Mouse (Mus musculus): ENCODE results near the gene Slc34a3.
"Not testable (repeated sequence)": the region's sequence is repeated elsewhere in the genome, so short reads cannot be mapped to it uniquely, and the experiment has no call there.

The Slc34a3 gene

DNA sequence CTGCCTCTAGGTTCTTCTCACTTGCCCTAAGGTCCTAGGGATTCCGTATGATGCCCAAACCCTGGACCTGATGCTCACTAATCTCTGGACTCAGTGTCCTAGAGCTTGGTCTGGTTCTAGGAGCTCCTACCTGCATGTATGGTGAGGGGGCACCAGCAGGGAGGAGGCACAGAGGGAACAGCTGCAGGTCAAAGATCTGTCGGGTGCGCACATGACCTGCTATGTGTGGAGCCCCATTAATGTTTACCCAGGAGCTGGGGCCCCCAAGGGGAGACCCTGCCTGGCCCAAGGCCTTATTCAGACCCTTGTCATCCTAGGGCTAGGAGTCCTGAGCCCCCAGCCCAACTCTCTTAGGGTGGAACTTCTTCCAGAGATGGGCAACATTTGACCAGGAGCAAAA is at the start of gene Slc34a3:
Gene Slc34a3, minus strand, starts transcription at position 315 of the 400 bp plus-strand sequence.
- no peak for ATAC-seq (ENCODE audit: insufficient number of reproducible peaks, low FRiP score, low TSS enrichment)

DNA sequence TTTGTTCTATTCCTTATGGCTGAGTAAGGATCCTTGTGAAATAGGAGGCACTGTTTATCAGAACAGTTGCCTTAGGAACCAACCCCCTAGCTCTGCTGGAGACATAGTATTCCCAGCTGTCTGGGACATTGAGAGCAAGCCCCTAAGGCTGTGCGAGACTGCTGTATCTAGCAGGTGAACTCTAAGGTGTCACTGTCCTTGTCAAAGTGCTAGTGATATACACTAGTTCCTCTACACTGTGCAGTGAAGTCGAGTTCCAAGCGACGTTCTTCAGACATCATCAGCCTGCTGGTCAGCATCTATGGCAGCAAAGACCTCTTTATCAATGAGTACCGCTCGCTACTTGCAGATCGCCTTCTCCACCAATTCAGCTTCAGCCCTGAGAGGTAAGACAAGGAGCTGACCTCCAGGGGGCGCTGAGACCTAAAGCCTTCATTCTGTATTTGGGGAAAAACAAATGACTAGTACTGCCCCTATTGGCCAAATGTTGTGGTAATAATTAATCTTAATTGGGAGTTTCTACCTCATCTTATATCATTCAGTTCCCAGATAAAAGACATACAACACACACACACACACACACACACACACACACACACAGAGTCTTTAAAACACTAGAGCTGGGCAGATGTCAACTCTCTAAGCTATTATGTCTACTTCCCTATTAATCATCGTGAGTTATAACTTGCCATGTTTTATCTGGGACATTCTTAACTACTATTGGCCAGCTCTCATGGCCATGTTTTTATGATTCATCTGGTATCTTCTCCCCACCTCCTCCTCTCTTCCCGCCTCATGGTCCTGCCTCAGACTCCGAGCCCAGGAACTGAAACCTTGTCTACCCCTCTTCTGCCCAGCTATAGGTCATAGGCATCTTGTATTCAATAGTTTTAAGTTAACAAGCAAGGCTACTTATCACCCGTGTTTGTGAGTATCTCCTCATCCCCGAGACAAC is 45.0 kb upstream of the Slc34a3 start:
- 0 out of 2 replicates have a peak, but pooled peaks have one; percentile 61 for ATAC-seq (ENCODE audit: insufficient number of reproducible peaks, low FRiP score, low TSS enrichment)

DNA sequence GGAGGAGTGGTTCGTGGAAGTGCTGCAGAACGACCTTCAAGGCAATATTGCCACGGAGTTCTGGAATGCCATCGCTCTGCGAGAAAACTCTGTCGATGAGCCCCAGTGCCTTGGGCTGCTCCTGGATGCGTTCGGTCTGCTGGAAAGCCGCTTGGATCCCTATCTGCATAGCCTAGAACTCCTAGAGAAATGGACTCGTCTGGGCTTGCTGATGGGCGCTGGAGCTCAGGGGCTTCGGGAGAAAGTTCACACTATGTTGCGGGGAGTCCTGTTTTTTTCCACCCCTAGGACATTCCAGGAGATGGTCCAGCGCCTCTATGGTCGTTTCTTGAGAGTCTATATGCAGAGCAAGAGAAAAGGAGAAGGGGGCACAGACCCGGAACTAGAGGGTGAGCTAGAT is 38.8 kb upstream of the Slc34a3 start:
- no peak for ATAC-seq (ENCODE audit: insufficient number of reproducible peaks, low FRiP score, low TSS enrichment)

DNA sequence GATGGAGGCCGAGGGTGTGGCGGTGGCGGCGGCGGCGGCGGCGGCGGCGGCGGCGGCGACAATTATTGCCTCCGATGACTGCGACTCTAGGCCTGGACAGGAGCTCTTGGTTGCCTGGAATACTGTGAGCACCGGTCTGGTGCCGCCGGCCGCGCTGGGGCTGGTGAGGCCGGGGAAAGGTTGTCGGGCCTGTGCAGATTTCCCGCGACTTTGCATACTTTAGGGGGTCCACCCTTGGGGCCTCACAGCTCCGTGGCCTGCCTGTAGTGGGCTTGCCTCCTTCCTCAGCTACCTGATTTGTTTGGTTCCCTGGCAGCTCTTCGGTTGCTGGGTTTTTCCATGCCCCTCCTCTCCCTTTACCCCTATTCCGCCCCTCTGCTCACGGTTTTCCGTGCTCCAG is 38.4 kb upstream of the Slc34a3 start:
- peak; percentile 19; the same call in 1 of the 2 replicates for ATAC-seq (ENCODE audit: insufficient number of reproducible peaks, low FRiP score, low TSS enrichment)

DNA sequence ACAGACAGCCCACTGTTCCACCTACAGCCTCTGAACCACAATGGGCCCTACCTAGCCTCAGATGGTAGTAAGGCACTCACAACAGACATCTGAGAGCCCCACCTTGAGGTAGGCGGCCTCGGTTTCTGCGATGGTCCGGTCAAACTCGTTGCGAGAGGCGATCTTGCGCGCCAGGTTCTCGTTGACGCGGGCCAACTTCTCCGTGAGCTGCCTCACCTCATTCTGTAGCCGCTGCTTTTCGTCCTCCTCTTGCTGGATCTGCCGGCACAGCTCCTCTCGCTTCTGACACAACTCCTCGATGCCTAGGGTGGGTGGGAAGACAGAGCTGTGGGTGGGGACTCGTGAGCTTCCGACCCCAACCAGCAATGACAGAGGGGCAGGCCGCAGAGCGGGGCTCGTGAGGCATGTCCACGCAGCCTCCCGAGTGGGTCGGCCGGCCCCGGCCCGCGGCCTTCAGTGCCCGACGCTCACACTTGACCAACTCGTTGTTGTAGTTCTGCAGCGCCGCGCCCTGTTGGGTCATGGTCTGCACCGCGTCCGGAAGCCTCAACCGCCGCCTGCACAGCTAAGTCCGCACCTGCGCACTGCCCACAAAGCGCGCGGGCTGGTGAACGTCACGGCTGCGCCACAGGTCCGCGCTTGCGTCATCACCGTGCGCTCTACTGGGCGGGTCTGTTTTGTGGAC is 37.8 kb upstream of the Slc34a3 start, which contains the start of the genes Ssna1 and Anapc2:
Gene Ssna1, minus strand, starts transcription at position 612 of the 685 bp plus-strand sequence.
Gene Anapc2, plus strand, starts transcription at position 652 of the 685 bp plus-strand sequence.
- peak; percentile 75 for ATAC-seq (ENCODE audit: insufficient number of reproducible peaks, low FRiP score, low TSS enrichment)

DNA sequence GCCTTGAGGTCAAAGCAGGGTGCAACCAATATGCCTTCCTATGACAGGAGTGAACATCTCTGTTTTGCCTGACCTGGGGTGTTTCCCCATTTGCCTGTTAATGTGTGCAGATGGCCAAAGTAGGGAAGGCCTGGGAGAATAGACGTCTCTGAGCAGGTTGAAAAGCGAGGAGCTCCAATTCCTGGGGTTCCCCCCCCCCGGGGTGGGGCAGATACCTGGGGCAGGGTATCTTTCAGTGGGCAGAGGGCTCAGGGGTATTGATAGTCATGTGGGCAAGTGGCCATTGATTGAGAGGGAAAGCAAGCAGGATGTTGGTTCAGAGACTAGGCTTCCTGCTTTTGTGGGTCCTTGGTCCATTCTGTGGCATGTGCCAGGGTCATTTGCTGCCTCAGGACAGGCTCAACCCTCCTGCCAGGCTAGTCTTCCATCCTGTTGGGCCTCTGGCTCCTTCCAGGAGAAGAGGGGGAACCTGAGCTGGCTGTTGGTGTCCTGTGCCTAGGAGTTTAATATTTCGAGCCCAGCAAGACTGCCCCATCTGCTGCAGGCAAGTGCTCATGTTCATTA is 33.7 kb upstream of the Slc34a3 start:
- ATAC-seq (ENCODE audit: insufficient number of reproducible peaks, low FRiP score, low TSS enrichment), result no peak

DNA sequence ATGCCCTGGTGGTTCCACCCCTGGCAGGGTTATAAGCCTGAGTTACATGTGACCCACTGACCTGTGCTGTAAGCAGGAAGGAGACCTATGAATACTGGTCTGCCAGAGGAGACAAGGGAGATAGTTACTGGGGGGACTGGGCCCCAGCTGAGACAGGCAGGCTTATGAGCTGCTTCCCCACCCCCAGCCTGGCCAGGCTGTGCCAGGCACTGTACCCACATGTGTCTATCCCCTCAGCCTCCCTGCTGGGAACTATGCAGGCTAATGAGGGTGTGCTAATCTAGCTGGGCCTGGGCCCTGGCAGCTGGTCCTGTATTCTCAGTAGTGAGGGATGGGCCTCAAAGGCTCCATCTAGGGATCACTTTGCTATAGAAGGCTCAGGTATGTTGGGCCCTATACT is 33.1 kb upstream of the Slc34a3 start:
- no peak for ATAC-seq (ENCODE audit: insufficient number of reproducible peaks, low FRiP score, low TSS enrichment)

DNA sequence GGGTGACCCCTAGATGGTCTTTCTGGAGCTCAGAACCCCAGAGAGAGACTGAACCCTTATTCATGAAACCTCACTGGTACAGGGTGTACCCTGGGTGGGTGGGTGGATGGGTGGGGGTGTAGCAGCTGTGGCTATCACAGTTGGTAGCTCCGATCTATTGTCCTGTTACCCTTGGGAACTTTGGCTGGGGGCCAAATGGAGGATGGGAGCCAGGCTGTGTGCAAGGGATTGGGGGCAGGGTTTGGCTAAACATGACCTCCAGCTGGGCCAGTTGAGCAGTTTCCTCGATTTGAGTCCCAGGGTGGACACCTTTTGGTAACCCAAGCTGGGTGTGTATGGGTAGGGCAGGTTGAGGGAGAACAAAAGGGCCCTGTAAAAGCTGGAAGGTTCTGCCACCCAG is 32.6 kb upstream of the Slc34a3 start:
- no peak for ATAC-seq (ENCODE audit: insufficient number of reproducible peaks, low FRiP score, low TSS enrichment)

DNA sequence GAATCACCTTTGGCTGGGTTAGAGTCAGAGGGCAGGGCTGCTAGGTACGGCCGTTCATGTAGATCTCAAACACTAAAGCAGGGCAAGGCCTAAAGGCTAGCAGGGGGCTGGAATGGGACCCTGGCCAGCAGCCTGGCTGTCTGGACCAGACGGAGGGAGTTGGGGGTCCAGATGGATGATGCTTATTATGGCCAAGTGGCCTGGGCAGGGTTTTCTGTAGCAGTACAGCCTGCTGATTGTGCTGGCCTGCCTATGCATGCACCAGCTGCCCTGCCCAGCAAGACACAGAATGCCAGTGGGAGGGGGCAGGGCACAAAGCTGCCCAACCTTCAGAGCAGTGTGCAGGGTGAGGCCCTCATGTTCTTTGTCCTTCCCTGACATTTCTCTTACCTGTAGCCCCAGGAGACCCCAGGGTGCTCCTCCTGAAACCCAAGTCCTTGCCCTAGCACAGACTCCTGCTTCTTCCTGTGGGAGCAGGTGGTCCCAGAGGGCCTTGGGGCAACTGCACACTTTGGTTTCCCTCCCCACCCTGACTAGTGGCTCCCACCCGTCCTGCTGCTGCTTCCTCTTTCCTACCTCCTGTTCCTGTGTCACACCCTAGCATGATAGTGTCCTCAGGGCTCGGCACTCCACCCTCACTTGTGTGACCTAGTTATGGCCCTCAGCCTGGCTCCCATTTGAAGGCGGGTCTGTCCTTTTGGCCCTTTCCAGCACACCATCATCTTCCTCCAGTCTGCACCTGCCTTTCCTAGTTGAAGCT is 31.9 kb upstream of the Slc34a3 start:
- peak; percentile 65 for ATAC-seq (ENCODE audit: insufficient number of reproducible peaks, low FRiP score, low TSS enrichment)

DNA sequence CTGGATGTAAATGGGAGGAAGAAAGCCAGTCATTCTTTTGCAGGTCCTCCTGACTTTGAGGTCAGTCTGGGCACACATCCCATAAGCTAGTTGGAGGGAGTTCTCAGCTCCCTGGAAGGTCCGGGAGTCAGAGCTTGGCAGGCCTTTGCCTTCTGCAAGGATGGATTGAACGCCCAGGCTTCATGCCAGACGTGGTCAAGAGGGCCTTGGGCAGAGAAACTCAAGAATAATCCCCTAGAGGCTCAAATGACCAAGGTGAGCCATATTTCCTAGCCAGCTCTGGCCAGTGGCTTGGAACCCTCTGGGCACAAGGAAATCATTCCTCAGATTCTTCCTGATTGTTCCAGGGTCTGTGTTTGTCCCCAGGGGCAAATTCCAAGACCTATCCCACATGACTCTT is 30.7 kb upstream of the Slc34a3 start:
- no peak for ATAC-seq (ENCODE audit: insufficient number of reproducible peaks, low FRiP score, low TSS enrichment)

DNA sequence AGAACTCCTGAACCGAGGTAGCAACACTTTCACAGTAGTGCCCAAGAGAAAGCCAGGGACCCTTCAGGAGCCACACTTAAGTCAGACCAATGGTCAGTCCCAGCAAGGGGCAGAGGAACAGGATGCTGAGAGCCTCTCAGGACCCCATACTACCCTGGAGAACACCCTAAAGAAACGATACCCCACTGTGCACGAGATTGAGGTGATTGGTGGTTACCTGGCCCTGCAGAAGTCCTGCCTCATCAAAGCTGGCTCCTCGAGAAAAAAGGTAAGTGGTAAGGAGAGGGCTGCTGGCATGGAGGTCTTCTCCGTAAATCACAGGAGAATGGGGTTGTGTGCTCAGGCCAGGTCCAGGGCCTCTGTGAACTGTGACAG is 30.1 kb upstream of the Slc34a3 start:
- ATAC-seq (ENCODE audit: insufficient number of reproducible peaks, low FRiP score, low TSS enrichment), result no peak

DNA sequence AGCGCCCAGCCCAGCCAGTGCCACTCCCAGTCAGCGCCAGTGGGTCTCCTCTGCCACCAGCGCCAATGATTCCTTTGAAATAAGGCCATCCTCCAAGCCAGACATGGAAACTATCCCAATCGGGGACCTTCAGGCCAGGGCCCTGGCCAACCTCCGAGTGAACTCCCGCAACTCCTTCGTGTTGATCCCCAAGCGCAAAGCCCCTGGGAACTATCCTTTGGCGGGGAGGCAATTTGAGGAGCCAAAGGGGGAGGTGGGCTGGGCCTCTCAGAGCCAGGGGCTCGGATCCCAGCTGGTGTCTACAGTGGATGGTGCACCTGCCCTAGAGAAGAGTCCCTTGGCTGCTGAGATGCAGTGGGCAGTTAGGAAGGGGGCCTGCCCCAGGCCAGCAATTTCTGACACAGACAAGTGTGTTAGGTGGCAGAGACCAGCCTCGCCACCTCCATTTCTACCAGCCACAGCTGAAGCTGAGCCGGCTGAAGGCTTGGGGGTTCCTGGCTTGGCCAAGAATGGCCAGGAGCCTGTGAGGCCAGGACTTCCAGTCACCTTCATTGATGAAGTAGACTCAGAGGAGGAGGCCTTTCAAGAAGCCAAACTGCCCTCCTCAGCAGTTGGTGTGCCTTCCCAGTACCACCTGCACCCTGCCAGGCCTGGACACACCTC is 29.6 kb upstream of the Slc34a3 start:
- no peak for ATAC-seq (ENCODE audit: insufficient number of reproducible peaks, low FRiP score, low TSS enrichment)

DNA sequence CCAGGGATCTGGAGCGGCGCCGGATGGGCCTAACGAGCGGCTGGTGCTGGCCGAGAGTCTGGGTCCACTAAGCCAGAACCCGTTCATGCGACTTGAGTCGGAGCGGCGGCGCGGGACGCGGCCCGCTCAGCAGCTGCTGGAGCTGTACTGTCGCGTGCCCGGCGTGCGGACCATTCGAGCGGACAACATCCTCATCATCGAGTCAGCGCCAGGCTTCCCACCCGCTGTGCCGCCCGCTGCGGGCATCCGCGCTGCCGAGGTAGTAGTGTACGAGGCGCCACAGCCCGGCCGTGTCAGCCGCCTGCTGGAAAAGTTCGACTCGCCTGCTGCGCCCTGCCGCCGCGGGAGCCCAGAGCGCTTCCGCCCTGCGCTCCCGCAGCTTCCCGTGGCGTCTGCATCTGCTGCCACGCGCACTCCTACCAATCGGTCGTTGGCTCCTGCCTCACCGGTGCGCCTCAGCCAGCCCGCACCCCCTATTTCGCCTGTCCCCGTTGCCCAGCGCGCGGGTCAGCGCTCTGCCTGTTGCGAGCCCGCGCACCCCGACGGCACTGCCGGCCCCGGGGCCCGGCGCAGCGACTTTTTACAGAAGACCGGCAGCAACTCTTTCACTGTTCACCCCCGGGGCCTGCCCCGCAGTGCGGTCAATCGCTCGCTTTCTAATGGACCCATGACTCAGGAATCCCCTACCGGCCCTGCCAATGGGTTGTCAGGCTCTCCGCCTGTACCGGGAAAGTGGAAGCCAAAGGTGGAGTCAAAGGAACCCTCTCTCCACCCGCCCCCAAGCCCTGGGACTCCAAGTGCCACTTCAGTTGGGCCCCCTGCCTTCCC is 28.8 kb upstream of the Slc34a3 start:
- no peak for ATAC-seq (ENCODE audit: insufficient number of reproducible peaks, low FRiP score, low TSS enrichment)

DNA sequence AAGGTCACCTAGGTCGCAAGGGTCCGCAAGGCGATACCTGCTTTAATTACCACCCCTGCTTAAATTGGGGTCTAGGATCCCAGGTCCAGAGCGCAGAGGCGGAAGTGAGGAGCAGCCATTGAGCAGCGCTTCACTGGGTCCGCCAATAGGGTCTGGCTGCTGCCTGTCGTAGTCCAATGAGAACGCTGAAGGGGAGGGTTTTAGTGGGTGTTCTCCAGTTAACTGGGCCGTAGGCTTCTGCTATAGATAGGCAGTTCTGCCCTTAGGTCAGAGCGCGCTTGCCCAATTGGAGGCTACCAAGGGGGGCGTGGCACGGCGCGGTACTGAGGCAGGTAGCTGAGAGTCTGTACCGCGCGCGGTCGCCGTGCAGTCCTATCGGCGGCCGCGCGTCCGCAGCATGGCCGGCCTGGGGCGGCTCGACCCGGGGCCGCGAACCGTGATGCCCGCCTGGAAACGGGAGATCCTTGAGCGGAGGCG is 28.2 kb upstream of the Slc34a3 start, which contains the start of gene Tprn:
Gene Tprn, plus strand, starts transcription at position 328 of the 477 bp plus-strand sequence.
- ATAC-seq (ENCODE audit: insufficient number of reproducible peaks, low FRiP score, low TSS enrichment), result peak; percentile 88

DNA sequence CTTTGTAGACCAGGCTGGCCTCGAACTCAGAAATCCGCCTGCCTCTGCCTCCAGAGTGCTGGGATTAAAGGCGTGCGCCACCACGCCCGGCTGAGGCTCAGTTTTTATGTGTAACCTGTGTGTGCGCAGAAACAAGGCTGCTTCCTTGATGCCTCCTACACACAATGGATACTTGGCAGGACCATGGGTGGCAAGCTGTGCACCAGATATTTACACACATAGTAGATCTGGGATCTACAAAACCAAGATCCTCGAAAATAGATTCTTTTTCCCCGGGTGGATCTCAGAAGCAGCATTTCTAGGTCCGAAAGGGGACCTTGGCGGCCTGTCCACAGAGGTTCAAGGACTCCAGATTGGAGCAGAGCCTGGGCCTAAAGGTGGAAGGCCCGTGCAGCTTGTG is 27.7 kb upstream of the Slc34a3 start:
- ATAC-seq (ENCODE audit: insufficient number of reproducible peaks, low FRiP score, low TSS enrichment), result no peak

DNA sequence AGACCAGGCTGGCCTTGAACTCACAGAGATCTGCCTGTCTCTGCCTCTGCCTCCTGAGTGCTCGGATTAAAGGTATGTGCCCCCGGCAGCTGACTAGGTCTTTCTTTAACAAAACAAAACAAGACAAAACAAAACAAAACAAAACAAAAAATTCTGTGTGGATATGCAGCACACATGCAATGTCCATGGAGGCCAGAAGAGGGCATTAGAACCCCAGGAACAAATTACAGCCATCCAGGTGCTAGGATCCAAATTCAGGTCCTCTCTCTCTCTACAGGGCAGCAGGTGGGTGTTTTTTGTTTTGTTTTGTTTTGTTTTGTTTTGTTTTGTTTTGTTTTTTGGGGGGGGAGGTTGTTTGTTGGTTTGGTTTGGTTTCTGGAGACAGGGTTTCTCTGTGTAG is 24.7 kb upstream of the Slc34a3 start:
- no peak for ATAC-seq (ENCODE audit: insufficient number of reproducible peaks, low FRiP score, low TSS enrichment)

DNA sequence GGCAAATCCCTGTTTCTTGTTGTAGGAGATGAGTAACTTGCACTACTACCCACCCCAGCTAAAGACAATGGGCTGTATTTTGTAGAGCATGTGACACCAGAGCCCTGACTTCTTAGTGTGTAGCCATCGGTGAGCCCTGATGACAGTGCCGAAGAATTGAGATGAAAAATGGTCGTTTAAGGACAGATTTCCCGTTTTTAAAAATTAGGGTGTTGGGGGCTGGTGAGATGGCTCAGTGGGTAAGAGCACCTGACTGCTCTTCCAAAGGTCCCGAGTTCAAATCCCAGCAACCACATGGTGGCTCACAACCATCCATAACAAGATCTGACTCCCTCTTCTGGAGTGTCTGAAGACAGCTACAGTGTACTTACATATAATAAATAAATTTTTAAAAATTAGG is 23.1 kb upstream of the Slc34a3 start:
- not testable (repeated sequence) for ATAC-seq (ENCODE audit: insufficient number of reproducible peaks, low FRiP score, low TSS enrichment)

DNA sequence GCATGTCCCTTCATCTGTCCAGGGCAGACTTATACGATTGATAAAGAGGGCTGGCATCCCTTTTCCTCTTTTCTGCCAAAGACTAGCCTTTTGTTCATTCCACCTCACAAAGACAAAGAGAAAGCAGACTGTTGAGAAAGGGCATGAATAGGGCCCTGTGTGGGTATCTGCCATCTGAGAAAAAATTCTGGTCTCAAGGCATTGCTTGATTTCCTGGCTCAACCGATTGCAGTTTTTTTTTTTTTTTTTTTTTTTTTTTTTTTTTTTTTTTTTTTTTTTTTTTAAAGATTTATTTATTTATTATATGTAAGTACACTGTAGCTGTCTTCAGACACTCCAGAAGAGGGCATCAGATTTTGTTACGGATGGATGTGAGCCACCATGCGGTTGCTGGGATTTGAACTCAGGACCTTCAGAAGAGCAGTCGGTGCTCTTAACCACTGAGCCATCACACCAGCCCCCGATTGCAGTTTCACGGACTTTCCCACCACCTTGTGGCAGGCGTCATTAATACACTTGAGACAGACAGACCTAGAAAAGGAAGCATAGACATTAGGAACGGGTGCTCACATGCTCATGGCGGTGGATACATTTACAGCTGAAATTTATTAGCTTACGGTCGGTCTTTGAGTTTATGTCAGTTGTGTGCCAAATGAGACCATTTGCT is 22.4 kb upstream of the Slc34a3 start:
- not testable (repeated sequence) for ATAC-seq (ENCODE audit: insufficient number of reproducible peaks, low FRiP score, low TSS enrichment)

Measured in cerebellum, adult (tissue).